Mouse (Mus musculus) midbrain, embryonic 12.5 days (tissue): ENCODE measurements at regions not wholly inside any gene's neighbourhood (a gene's known extent, or its start where the extent isn't known, plus 50 kb on each side); places are given as distances from the start of the nearest gene placed in this dataset.

Experiments
- ATAC-seq: fragments of 200-750 bp; cut with Nextera tagmentation; 2 replicates; pipeline ENCODE4 v1.8.0; 2017; ENCODE audit warnings: low read depth, moderate TSS enrichment, moderate library complexity; ENCODE audit not compliant: low FRiP score
- H3K27ac ChIP-seq: fragments of 300-500 bp; sonication (generic); replicated peaks from 2 replicates; pipeline ENCODE4 v1.5.1; 2016; ENCODE audit warnings: mild to moderate bottlenecking
- H3K27me3 ChIP-seq: fragments of 300-500 bp; sonication (generic); 2 replicates; pipeline ENCODE4 v1.6.1; 2016; ENCODE audit warnings: mild to moderate bottlenecking
- H3K36me3 ChIP-seq: fragments of 300-500 bp; sonication (generic); 2 replicates; pipeline ENCODE4 v1.6.1; 2016
- H3K4me1 ChIP-seq: fragments of 300-500 bp; sonication (generic); 2 replicates; pipeline ENCODE4 v1.6.1; 2016
- H3K4me2 ChIP-seq: fragments of 300-500 bp; sonication (generic); replicated peaks from 2 replicates; pipeline ENCODE4 v1.6.1; 2016; ENCODE audit warnings: mild to moderate bottlenecking, moderate library complexity
- H3K4me3 ChIP-seq: fragments of 300-500 bp; sonication (generic); 2 replicates; pipeline ENCODE4 v1.5.1; 2016; ENCODE audit warnings: mild to moderate bottlenecking
- H3K9ac ChIP-seq: fragments of 300-500 bp; sonication (generic); replicated peaks from 2 replicates; pipeline ENCODE4 v1.6.1; 2016; ENCODE audit warnings: mild to moderate bottlenecking, moderate library complexity
- H3K9me3 ChIP-seq: fragments of 300-500 bp; sonication (generic); 2 replicates; pipeline ENCODE4 v1.6.1; 2016; ENCODE audit warnings: mild to moderate bottlenecking
- WGBS: fragments of 180-500 bp; shearing (Covaris S2); methylation state at CpG from one replicate; pipeline ENCODE4 v1.1.7; 2016; 5-methylcytosine and 5-hydroxymethylcytosine counted together

DNA sequence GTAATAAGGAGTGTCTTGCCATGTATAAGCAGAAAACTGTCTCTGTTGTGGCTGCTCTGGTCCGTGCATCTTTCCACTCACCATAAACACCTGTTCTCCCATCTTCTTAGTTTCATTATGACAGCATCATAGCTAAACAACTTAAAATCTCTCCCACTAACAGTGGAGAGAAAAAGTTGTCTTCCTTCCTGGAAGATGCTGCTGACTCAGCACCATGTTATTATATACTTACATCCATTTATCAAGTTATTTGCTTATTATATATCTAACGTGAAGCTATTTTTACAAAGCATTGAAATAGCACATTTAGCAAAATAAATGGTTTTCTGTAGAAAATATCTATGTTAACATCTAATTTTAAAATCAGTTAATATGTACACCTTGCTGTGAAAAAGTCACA lies 180.3 kb upstream of the Hs3st1 start:
- Histone ChIP-seq H3K9ac (no peak overlapping the region), H3K27ac (no peak overlapping the region), H3K4me1 (no peaks in the 10 kb centered on the region), H3K4me2 (no peak overlapping the region), H3K4me3 (no peak overlapping the region), H3K36me3 (no peaks in the 10 kb centered on the region), H3K9me3 (no peaks in the 10 kb centered on the region), H3K27me3 (no peaks in the 10 kb centered on the region)
- 83% methylated on average over 2 of the region's 2 CpGs for WGBS
- ATAC-seq: no peak

- Histone ChIP-seq H3K4me2 (no peak overlapping the region), H3K36me3 (no peaks in the 10 kb centered on the region), H3K27ac (no peak overlapping the region), H3K4me1 (no peaks in the 10 kb centered on the region), H3K4me3 (no peak overlapping the region), H3K27me3 (no peaks in the 10 kb centered on the region), H3K9ac (no peak overlapping the region), H3K9me3 (no peaks in the 10 kb centered on the region)
- no peak for ATAC-seq
- 89% methylated on average over 2 of the region's 2 CpGs for WGBS
Measured at GRCm38 (mm10) chr5:39931890-39932289, 176.6 kb upstream of the Hs3st1 start.

- 86% methylated on average over 1 of the region's 1 CpGs for WGBS
- no peaks in the 10 kb centered on the region for H3K27me3 ChIP-seq
- ATAC-seq: no peak
Measured at GRCm38 (mm10) chr5:39909369-39909768, 154.1 kb upstream of the Hs3st1 start.

GRCm38 (mm10) chr5:39871723-39872085 lies 116.4 kb upstream of the Hs3st1 start:
- H3K4me3 ChIP-seq: no peak overlapping the region
- no peaks in the 10 kb centered on the region for H3K4me1 ChIP-seq
- H3K27me3 ChIP-seq: no peaks in the 10 kb centered on the region
- H3K36me3 ChIP-seq: no peaks in the 10 kb centered on the region
- H3K9ac ChIP-seq: no peak overlapping the region
- 0 out of 2 replicates have a peak, but pooled peaks have one; percentile 45 for ATAC-seq
- H3K4me2 ChIP-seq: no peak overlapping the region
- 46% methylated on average over 2 of the region's 2 CpGs for WGBS
- H3K27ac ChIP-seq: 0 out of 2 replicates have a peak overlapping the region, but pooled peaks have one; percentile 15
- H3K9me3 ChIP-seq: no peaks in the 10 kb centered on the region

More at GRCm38 (mm10) chr5:39909369-39909768, 154.1 kb upstream of the Hs3st1 start:
- Histone ChIP-seq H3K4me1 (no peaks in the 10 kb centered on the region), H3K4me3 (no peak overlapping the region), H3K9me3 (no peaks in the 10 kb centered on the region), H3K9ac (no peak overlapping the region), H3K36me3 (no peaks in the 10 kb centered on the region), H3K4me2 (no peak overlapping the region), H3K27ac (no peak overlapping the region)

DNA sequence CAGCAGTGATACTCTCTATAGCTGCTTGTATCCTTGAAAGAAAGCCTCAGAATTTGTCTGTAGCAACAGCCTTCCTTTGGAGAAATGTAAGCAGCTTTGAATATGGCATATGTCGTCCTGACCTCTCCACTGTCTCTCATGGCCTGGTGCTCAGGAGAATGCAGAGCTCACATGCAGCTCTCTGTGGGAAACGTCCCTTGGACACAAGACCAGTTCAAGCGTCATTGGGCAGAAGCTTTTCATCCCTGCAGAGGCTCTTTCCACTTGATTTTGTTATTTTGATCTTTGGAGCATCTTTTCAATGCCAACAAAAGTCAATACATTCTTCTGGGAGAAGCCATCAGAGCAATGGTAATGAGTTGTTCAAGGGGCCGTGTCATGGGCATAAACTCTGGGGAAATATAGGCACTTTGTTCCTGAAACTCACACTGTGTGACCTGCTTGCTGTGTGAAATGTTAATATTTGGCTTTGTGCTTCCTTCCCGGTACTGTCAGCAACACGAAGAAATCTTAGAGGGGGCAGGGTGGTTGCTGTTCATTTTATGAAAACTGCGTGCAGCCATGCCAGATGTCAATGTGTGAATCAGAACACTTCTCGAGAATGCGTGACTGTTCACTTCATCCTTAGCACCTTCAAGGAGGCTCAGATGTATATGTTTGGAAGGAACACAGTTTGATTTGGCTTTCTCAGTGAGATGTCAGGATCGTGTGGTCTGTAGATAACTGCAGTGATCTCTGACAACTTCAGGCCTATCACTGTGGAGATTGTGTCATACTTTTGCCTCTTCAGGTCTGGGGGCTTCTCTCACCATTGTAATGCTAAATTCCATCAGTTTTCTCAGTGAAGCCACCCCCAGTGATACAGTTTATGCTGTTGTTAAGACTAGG lies 115.8 kb upstream of the Hs3st1 start:
- no peak overlapping the region for H3K9ac ChIP-seq
- no peaks in the 10 kb centered on the region for H3K4me1 ChIP-seq
- 0 out of 2 replicates have a peak overlapping the region, but pooled peaks have one; percentile 15 for H3K27ac ChIP-seq
- H3K36me3 ChIP-seq: no peaks in the 10 kb centered on the region
- H3K27me3 ChIP-seq: no peaks in the 10 kb centered on the region
- 39% methylated on average over 10 of the region's 10 CpGs for WGBS
- ATAC-seq: peak; percentile 67
- H3K4me2 ChIP-seq: no peak overlapping the region
- H3K9me3 ChIP-seq: no peaks in the 10 kb centered on the region
- no peak overlapping the region for H3K4me3 ChIP-seq

GRCm38 (mm10) chr5:39857192-39857591 lies 101.9 kb upstream of the Hs3st1 start:
- Histone ChIP-seq H3K4me1 (peaks cover 8% of the 10 kb centered on the region; the same call in 1 of the 2 replicates), H3K27ac (peak overlapping the region; percentile 56), H3K4me2 (no peak overlapping the region), H3K9me3 (no peaks in the 10 kb centered on the region), H3K27me3 (no peaks in the 10 kb centered on the region), H3K4me3 (no peak overlapping the region), H3K9ac (no peak overlapping the region), H3K36me3 (no peaks in the 10 kb centered on the region)
- peak; percentile 76 for ATAC-seq
- 40% methylated on average over 2 of the region's 2 CpGs for WGBS

- Histone ChIP-seq H3K4me1 (peaks cover 8% of the 10 kb centered on the region; the same call in 1 of the 2 replicates), H3K9ac (no peak overlapping the region), H3K4me3 (no peak overlapping the region), H3K27ac (peak overlapping the region; percentile 68), H3K27me3 (no peaks in the 10 kb centered on the region), H3K36me3 (no peaks in the 10 kb centered on the region), H3K4me2 (no peak overlapping the region), H3K9me3 (no peaks in the 10 kb centered on the region)
- 38% methylated on average over 3 of the region's 3 CpGs for WGBS
- peak; percentile 89 for ATAC-seq
Measured at GRCm38 (mm10) chr5:39856616-39857156, 101.4 kb upstream of the Hs3st1 start.

GRCm38 (mm10) chr5:39855685-39856615 lies 100.7 kb upstream of the Hs3st1 start:
- Histone ChIP-seq H3K36me3 (no peaks in the 10 kb centered on the region), H3K9me3 (no peaks in the 10 kb centered on the region), H3K4me3 (no peak overlapping the region), H3K27me3 (no peaks in the 10 kb centered on the region), H3K4me1 (peaks cover 8% of the 10 kb centered on the region; the same call in 1 of the 2 replicates), H3K27ac (peak overlapping the region; percentile 68), H3K4me2 (no peak overlapping the region), H3K9ac (no peak overlapping the region)
- WGBS: 58% methylated on average over 7 of the region's 7 CpGs
- ATAC-seq: peak; percentile 55

GRCm38 (mm10) chr5:39847187-39847586 lies 91.9 kb upstream of the Hs3st1 start:
- 31% methylated on average over 1 of the region's 1 CpGs for WGBS
- no peaks in the 10 kb centered on the region for H3K36me3 ChIP-seq
- no peak overlapping the region for H3K4me3 ChIP-seq
- ATAC-seq: no peak
- H3K9ac ChIP-seq: no peak overlapping the region
- no peak overlapping the region for H3K27ac ChIP-seq
- no peak overlapping the region for H3K4me2 ChIP-seq
- H3K4me1 ChIP-seq: no peaks in the 10 kb centered on the region
- no peaks in the 10 kb centered on the region for H3K9me3 ChIP-seq
- no peaks in the 10 kb centered on the region for H3K27me3 ChIP-seq

- H3K9ac ChIP-seq: no peak overlapping the region
- no peak overlapping the region for H3K4me3 ChIP-seq
- no peak overlapping the region for H3K27ac ChIP-seq
- no peaks in the 10 kb centered on the region for H3K4me1 ChIP-seq
- no peak for ATAC-seq
- no peaks in the 10 kb centered on the region for H3K9me3 ChIP-seq
- H3K36me3 ChIP-seq: no peaks in the 10 kb centered on the region
- 53% methylated on average over 3 of the region's 3 CpGs for WGBS
- H3K4me2 ChIP-seq: no peak overlapping the region
- no peaks in the 10 kb centered on the region for H3K27me3 ChIP-seq
Measured at GRCm38 (mm10) chr5:39841186-39841585, 85.9 kb upstream of the Hs3st1 start.

GRCm38 (mm10) chr5:39840576-39840975 lies 85.3 kb upstream of the Hs3st1 start:
- 92% methylated on average over 4 of the region's 4 CpGs for WGBS
- Histone ChIP-seq H3K9ac (no peak overlapping the region), H3K27ac (no peak overlapping the region), H3K9me3 (no peaks in the 10 kb centered on the region), H3K27me3 (no peaks in the 10 kb centered on the region), H3K4me2 (no peak overlapping the region), H3K4me3 (no peak overlapping the region), H3K4me1 (no peaks in the 10 kb centered on the region), H3K36me3 (no peaks in the 10 kb centered on the region)
- ATAC-seq: no peak

DNA sequence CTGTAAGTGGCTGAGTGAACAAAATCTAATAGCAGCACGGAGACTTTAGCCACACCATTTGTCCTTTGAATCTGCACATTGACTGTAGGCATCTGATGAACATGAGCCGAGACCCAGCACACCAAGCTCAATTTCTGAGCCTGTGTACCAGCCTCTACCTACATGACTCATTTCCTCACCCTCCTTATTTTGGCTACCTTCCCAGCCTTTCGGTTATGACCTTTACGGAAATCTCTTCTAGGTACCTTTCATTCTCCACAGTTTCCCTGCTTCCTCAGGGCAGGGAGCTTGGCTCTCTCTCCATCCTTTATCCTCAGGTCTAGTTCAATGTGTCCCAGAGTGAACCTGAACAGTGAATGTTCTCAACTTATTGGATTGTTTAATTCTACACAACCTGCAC lies 77.3 kb upstream of the Hs3st1 start:
- Histone ChIP-seq H3K27me3 (no peaks in the 10 kb centered on the region), H3K4me1 (no peaks in the 10 kb centered on the region), H3K27ac (no peak overlapping the region), H3K4me2 (no peak overlapping the region), H3K36me3 (no peaks in the 10 kb centered on the region), H3K4me3 (no peak overlapping the region), H3K9me3 (no peaks in the 10 kb centered on the region), H3K9ac (no peak overlapping the region)
- ATAC-seq: no peak
- WGBS: 94% methylated on average over 4 of the region's 4 CpGs
